Mouse (Mus musculus) stomach, postnatal 0 days (tissue): ENCODE measurements at regions not wholly inside any gene's neighbourhood (a gene's known extent, or its start where the extent isn't known, plus 50 kb on each side); places are given as distances from the start of the nearest gene placed in this dataset.

Experiments
- ATAC-seq: fragments of 200-750 bp; cut with Nextera tagmentation; 2 replicates; pipeline ENCODE4 v1.8.0; 2017; ENCODE audit not compliant: low FRiP score, low TSS enrichment
- DNase-seq: peaks from one replicate; pipeline ENCODE4 v3.0.0-alpha.2; 2016; ENCODE audit warnings: low spot score
- H3K27ac ChIP-seq: fragments of 300-500 bp; sonication (generic); replicated peaks from 2 replicates; pipeline ENCODE4 v1.5.1; 2014; ENCODE audit warnings: mild to moderate bottlenecking, control low read depth
- H3K27me3 ChIP-seq: fragments of 300-500 bp; sonication (generic); 2 replicates; pipeline ENCODE4 v1.6.1; 2014; ENCODE audit warnings: low read length; ENCODE audit not compliant: control insufficient read depth, insufficient read depth
- H3K36me3 ChIP-seq: fragments of 300-500 bp; sonication (generic); 2 replicates; pipeline ENCODE4 v1.6.1; 2014; ENCODE audit warnings: low read length, mixed read lengths; ENCODE audit not compliant: control insufficient read depth, insufficient read depth
- H3K4me1 ChIP-seq: fragments of 300-500 bp; sonication (generic); replicated peaks from 2 replicates; pipeline ENCODE4 v1.6.1; 2014; ENCODE audit warnings: antibody characterized with exemption; ENCODE audit not compliant: control insufficient read depth, insufficient read depth
- H3K4me2 ChIP-seq: fragments of 300-500 bp; sonication (generic); replicated peaks from 2 replicates; pipeline ENCODE4 v1.6.1; 2014; ENCODE audit warnings: low read depth, mild to moderate bottlenecking, control low read depth, moderate library complexity
- H3K4me3 ChIP-seq: fragments of 300-500 bp; sonication (generic); 2 replicates; pipeline ENCODE4 v1.5.1; 2014; ENCODE audit warnings: low read depth, low read length, control low read depth
- H3K9ac ChIP-seq: fragments of 300-500 bp; sonication (generic); 2 replicates; pipeline ENCODE4 v1.6.1; 2014; ENCODE audit warnings: mild to moderate bottlenecking, low read length, control low read depth, mixed read lengths
- H3K9me3 ChIP-seq: fragments of 300-500 bp; sonication (generic); 2 replicates; pipeline ENCODE4 v1.6.1; 2016; ENCODE audit warnings: low read length; ENCODE audit not compliant: control insufficient read depth
- CTCF ChIP-seq: IDR thresholded peaks from 2 replicates; pipeline ENCODE4 v1.5.1; 2016; ENCODE audit warnings: antibody characterized with exemption, low read depth, mild to moderate bottlenecking, moderate library complexity
- EP300 ChIP-seq: optimal IDR thresholded peaks from 2 replicates; pipeline ENCODE3; 2016; ENCODE audit warnings: antibody characterized with exemption
- WGBS: fragments of 180-500 bp; shearing (Covaris S2); extraction: QIAGEN DNeasy Blood & Tissue Kit; methylation state at CpG from one replicate; pipeline ENCODE4 v1.1.7; 2014; 5-methylcytosine and 5-hydroxymethylcytosine counted together

- Histone ChIP-seq H3K4me1 (no peaks in the 10 kb centered on the region), H3K36me3 (no peaks in the 10 kb centered on the region), H3K9ac (no peak overlapping the region), H3K4me3 (no peak overlapping the region), H3K4me2 (no peak overlapping the region), H3K27ac (no peak overlapping the region), H3K27me3 (no peaks in the 10 kb centered on the region), H3K9me3 (no peaks in the 10 kb centered on the region)
- DNase-seq (no peak), ATAC-seq (no peak)
- no peak for TF ChIP-seq EP300
- no peak for TF ChIP-seq CTCF
- WGBS: 90% methylated on average over 3 of the region's 3 CpGs
Measured at GRCm38 (mm10) chr8:127780596-127780995, 577.8 kb upstream of the Nrp1 start.

- WGBS: 44% methylated on average over 1 of the region's 1 CpGs
- TF ChIP-seq EP300 (no peak), CTCF (no peak)
- Histone ChIP-seq H3K4me2 (no peak overlapping the region), H3K4me3 (no peak overlapping the region), H3K27ac (no peak overlapping the region), H3K27me3 (no peaks in the 10 kb centered on the region), H3K4me1 (no peaks in the 10 kb centered on the region), H3K36me3 (no peaks in the 10 kb centered on the region), H3K9me3 (no peaks in the 10 kb centered on the region), H3K9ac (no peak overlapping the region)
- DNase-seq: no peak
- no peak for ATAC-seq
Measured at GRCm38 (mm10) chr8:127781011-127781410, 577.4 kb upstream of the Nrp1 start.

GRCm38 (mm10) chr8:127792611-127793010 lies 565.8 kb upstream of the Nrp1 start:
- TF ChIP-seq CTCF (no peak), EP300 (no peak)
- Histone ChIP-seq H3K27ac (no peak overlapping the region), H3K4me1 (no peaks in the 10 kb centered on the region), H3K9me3 (no peaks in the 10 kb centered on the region), H3K27me3 (no peaks in the 10 kb centered on the region), H3K9ac (no peak overlapping the region), H3K36me3 (no peaks in the 10 kb centered on the region), H3K4me2 (no peak overlapping the region), H3K4me3 (no peak overlapping the region)
- no peak for ATAC-seq
- DNase-seq: no peak
- WGBS: 90% methylated on average over 5 of the region's 5 CpGs

GRCm38 (mm10) chr8:127799849-127800471 lies 558.4 kb upstream of the Nrp1 start:
- no peak for ATAC-seq
- no peaks in the 10 kb centered on the region for H3K4me1 ChIP-seq
- H3K4me2 ChIP-seq: no peak overlapping the region
- DNase-seq: no peak
- no peak overlapping the region for H3K27ac ChIP-seq
- H3K4me3 ChIP-seq: no peak overlapping the region
- 78% methylated on average over 6 of the region's 6 CpGs for WGBS
- H3K27me3 ChIP-seq: no peaks in the 10 kb centered on the region
- TF ChIP-seq EP300: no peak
- TF ChIP-seq CTCF: no peak
- H3K36me3 ChIP-seq: no peaks in the 10 kb centered on the region
- no peaks in the 10 kb centered on the region for H3K9me3 ChIP-seq
- no peak overlapping the region for H3K9ac ChIP-seq

GRCm38 (mm10) chr8:127802136-127802535 lies 556.3 kb upstream of the Nrp1 start:
- Histone ChIP-seq H3K4me3 (no peak overlapping the region), H3K27ac (no peak overlapping the region), H3K4me2 (no peak overlapping the region), H3K9me3 (no peaks in the 10 kb centered on the region), H3K9ac (no peak overlapping the region), H3K36me3 (no peaks in the 10 kb centered on the region), H3K4me1 (no peaks in the 10 kb centered on the region), H3K27me3 (no peaks in the 10 kb centered on the region)
- WGBS: 58% methylated on average over 7 of the region's 7 CpGs
- DNase-seq (no peak), ATAC-seq (no peak)
- TF ChIP-seq CTCF: no peak
- no peak for TF ChIP-seq EP300

DNA sequence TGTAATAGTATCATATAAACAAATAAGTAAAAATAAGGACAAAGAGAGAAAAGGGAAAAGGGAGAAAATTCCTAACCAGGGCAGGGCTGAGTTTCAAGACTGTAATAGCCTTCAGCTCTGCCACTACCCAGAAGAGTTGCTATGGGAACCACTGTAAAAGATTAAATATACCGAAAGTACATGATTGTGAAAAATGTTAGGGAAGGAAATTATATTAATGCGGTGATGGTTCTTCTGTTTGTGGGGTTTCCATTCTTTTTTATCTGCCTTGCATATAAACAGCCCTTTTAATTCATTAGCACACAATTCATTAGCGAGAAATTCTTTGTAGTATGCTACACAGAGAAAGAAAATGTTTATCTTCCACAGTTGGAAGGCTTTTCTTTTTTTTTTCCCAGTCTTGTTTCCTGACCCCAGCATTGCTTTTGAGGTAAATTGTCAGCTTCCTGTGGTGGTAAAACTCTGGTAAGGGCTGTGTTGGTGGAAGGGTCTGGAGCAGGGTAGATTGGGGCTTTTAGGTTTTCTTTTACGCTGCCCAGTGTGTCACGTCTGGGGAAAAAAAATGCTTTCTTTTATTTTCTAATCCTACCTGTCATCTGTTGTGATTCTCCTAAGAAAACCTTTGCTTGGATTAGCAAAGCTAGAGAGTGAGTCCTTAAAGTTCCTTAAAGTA lies 555.6 kb upstream of the Nrp1 start:
- Histone ChIP-seq H3K9me3 (no peaks in the 10 kb centered on the region), H3K4me1 (no peaks in the 10 kb centered on the region), H3K4me3 (no peak overlapping the region), H3K27me3 (no peaks in the 10 kb centered on the region), H3K36me3 (no peaks in the 10 kb centered on the region), H3K9ac (no peak overlapping the region), H3K27ac (no peak overlapping the region), H3K4me2 (no peak overlapping the region)
- WGBS: 38% methylated on average over 5 of the region's 5 CpGs
- no peak for DNase-seq
- no peak for ATAC-seq
- no peak for TF ChIP-seq EP300
- TF ChIP-seq CTCF: no peak
